Mouse (Mus musculus): ENCODE results near the gene Pidd1.

Pidd1 gene

DNA sequence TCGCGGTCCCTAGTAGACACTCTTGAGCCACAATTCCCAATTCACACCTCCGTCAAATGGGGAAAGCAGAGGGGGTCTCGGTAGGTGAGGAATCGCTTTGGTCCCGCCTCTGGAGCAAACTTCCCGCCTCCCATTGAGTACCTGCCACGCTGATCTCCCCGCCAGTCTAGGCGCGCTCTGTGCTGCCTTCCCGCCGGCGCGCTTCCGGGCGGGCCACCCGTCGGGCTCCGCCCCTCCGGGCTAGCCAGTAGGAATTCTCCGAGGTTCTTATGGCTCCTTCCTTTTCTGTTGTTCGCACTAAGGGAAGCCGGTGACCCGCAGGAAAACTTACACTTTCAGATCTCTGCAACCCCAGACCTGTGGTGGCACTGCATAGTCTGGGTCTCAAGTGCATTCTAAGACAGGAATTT is at the start of gene Pidd1:
Pidd1 (minus strand) TSS at position 198 of the 410 bp plus-strand sequence.
- DNase-seq = peak; percentile 20

DNA sequence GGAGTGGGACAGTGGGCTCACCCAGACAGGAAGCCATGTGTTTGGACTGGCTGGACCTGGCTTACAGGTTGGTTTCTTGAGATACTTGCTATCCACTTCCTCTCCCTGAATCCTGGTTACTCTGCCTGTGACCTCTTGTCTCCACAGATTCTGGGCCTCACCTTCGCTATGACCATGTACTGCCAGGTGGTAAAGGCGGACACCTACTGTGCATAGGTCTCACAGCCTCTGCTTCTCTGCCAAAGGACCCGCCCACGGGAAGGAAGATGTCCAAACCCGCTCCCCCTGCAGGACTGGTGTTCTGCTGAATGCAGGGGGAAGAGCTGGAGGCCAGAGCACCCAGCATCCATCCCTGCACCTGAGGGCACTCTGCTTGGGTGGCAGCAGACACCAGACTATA is 48.9 kb upstream of the Pidd1 start:
- no peak for DNase-seq

DNA sequence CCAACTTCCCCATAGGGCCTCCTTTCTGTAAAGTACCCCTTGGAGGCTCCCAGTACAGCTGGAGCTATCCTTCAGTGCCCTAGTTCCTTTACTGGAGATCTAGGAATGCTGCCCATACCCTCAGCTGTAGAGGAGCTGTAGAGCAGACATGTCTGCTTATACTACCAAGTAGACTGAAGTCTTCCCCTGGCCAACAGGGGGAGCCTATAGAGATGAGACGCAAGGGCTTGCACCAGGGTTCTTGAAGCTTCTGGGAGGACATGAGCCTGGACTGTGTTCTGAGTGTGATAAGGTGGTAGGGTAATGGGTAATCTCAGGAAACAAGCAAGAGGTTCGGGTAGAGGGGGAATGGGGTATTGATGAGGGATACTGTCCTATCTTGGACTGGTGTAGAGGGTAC is 47.3 kb upstream of the Pidd1 start:
- no peak for DNase-seq

DNA sequence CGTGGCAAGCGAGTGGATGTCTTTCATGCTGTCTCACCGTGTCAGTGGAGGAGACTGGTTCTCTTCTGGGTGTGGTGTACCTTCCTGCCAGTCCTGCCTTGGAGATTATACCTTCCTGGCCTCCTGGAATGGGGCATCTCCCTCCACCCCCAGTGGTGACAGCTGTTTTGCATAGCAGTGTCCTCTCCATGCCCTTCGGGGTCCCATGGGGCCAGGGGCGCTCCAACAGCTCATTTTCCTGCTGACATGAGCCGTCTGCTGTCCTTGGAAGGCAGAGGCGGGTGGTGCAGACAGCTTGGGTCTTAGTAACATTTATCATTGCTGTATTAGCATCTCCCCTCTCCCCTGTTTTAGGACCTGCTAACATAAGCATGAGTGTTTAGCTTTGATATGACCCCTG is 43.3 kb upstream of the Pidd1 start:
- no peak for DNase-seq

DNA sequence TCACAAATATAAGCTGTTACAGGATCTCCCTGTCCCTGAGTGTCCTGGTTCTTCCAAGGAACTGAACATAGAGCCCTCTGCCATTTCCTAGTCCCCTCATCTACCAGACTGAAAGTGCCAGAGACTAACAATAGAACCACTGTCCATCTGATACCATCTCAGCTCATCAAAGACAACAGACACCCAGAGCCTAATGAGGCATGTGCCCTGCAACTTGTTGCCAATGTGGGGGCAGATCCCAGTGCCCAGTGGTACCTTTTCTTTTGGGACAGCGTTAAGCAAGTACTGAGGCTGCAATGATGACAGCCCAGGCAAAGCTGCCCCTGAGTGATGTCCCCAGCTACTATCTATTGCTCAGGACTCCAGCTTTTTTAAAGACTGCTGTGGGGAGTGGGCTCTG is 42.4 kb upstream of the Pidd1 start:
- no peak for DNase-seq

DNA sequence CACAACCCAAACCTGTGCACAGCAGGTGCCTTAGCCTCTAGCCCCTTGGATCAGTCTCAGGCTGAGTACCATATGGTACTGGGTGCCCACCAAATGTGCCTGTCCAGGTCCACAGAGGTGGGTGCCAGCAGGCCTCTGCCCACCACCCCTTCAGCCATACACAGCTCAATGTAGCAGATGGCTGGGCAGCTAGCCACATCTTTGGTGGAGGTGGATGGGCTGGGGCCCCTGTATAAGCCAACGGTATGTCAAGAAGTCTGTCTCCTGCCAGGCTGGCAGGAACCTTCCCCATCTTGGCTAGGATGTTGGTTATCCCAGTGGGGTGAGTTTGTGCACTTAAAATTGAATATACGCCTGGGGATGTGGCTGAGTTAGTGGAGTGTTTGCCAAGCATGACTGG is 41.8 kb upstream of the Pidd1 start:
- DNase-seq = peak; percentile 96

DNA sequence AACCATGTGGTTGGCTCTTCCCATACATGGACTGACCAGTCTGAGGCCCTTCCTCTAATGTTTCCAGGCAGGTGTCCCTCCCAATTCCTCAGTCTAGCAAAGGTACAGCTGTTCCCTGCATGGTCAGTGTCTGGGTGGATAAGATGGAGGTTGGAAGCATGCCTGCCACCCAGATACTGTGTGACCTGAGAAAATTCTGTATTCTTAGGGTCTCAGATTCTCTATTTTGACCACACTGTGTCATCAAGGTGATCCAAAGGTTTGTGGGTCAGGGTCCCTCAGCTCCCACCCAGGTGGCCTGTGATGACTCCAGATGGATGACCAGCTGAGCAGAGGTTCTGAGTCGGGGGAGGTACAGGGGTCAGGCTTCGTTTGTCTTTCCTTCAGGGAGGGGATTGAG is 41.4 kb upstream of the Pidd1 start:
- DNase-seq = no peak

DNA sequence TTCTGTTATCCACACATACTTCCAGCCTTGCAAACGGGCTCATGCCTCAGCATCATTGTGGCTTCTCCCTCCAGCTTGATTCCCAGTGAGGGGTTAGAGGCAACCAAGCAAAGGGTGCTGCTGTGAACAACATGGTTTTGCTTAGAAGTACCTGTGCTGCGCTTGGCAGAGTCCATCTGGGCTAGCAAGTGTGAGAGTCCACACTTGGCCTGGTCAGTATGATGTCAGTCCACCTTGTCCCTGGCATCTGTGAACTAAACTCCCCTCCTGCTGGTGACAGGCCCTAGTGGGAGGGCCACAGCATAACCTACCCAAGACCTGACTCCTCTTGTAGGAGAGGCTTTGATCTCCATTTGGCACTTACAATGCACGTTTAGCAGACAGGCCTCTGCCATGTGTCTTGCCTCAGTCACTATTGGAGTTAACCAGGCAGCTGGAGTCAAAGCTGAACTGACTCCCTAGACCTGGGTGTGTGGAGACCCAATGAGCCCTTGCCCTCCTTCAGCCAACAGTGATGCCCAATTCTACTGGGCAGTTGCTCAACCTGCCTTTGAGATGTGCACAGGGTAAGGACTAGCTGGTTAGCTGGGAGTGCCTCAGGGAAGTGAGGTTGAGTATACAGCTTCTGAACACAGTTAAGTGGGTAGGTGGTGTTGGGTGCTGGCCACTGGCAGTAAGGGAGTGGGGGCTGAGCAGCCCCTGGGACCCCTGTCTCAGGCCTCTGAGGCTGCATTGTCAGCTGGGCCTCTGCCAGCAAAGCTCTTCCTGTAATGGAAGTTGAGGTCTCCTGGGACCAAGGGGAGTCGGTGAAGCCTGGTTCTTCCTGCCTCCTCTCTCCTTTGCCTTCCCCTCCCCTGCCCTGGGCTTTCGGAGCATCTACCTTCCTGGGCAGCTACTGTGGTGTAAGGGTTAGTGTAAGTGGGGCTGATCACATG is 40.6 kb upstream of the Pidd1 start:
- no peak for DNase-seq

DNA sequence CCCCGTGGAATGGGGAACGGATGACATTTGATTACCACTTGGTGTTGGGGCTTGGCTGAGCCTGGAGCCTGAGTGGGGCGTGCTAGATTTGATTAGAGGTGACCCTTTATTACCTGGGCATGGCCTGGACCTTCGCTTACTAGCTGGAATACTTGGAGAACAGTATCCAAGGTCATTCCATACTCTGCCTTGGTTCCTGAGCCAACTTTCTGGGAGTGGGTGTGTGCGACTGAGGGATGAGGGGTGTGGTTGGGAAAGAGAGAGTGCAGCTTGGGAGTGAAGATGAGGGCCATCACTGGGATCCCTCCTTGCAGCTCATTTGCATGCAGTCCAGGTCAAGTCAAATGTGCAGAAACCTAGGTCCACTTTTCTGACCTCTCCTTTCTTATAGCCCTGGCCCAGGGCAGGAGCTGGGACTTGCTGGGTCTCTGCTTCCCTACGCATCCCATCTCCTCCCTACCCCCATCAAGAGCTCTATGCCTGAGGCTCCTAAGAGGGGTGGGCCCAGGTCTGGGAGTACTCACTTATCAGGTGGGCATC is 39.4 kb upstream of the Pidd1 start:
- DNase-seq = no peak

DNA sequence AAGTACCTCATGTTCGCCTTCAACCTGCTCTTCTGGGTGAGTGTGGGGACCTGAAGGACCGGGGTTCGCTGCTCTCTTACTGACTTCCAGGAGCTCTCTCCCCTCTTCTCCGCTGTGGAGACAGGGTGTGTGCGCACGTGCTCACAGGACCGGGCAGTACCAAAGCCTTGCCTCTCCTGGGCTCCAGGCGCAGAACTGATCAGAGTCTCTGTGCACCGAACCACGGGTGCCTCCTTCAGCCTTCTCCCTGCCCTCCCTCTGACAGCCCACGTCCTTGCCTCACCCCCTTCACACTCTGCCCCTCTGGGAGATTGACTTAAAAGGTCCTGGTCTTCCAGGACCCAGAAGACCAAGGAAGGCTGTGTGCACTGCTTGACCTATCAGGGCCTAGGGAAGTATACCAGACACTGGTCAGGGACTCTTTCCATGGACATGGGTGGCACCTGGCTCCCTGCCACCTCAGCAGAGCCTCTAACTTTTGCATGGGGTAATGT is 38.8 kb upstream of the Pidd1 start:
- DNase-seq = no peak

DNA sequence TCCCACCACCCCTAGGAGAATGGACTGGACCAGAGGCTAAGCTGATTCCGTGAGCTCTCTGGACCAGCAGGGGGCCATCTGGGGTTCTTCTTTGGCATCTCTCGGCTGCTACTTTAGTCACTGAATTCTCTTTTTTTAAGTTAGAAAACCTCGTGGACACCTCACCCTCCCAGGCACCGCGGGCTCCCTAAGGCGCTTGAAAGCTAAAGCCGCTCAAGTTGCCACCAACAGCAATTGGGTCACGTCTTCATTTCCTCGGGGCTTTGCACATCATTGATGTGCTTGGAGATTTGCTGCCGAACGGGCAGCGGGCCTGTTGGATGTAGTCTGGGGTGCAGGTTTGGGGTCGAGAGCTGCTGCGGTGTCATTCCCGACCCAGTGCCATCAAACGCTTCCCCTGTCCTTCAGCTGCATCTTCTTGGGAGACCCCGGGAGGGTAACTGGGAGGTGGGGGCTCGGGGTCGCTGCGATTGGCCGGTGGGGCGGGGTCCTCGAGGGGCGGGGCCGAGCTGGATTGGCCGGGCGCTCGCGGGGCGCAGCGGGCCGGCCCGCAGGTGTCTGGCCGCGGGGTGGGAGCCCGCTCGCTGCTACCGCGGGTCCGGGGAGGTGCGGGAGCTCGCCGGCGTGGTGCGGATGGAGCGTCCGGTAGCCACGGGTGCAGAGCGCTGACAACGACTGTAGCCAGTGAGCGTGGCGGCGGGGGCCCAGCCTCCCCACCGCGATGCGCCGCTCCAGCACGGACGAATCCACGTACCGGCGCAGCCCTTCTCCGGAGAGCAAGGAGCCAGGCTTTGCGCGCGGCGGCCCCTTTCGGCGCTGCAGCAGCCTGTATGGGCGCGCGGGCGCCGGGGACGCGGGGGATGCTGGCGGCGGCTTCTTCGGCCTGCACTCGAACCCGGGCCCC is 37.9 kb upstream of the Pidd1 start:
- peak; percentile 70 for DNase-seq

DNA sequence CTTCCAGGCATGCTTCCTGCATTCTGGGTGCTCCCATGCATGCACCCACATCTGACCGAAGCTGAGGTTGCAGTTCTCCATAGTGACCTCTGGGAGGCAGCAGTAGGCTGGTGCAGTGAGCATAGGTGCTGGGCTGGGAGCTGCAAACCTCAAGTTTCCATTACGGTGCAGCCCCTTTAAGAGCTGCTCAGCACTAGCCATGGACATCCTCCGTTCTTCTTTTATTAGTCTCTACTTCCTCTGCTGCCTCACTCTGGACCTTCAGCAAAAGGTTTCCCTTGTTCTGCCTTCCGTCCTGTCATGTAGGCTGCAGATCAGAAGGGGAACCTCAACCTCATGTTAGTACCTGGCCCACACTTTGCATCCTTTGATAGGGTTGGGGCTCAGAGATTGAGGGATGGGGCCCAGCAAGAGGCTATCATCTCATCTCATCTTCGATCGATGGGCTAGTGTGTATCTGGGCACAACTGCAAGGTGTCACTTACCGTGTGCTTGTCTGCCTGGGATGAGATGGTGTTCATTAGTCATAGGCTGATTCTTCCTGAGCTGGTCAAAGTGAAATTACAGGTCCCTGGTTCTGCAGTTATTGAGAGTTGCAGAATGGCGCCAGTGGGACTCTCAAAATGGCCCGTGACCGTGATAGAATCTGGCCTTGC is 37.1 kb upstream of the Pidd1 start:
- DNase-seq = peak; percentile 84

DNA sequence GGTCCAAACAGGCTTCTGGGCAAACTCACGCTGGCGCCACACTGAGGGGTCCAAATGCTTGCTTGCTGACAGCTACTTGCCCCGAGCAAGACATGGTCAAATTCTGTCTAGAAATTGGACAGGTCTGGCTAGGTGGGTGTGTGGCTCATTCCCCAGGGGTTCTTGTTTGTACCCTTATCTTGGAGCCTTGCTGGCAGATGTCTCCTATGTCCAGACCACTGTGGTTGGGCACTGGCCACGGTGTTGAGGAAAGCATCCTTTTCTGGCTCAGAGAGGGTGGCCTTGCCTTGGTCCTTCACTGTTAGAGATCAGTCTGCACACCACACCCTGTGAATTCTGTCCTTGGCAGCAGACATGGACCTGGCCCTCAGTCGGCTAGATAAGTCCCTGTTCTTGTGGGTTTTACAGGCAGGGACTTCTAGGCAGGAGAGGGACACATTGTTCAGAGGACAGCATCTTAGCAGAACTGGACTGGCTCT is 34.5 kb upstream of the Pidd1 start:
- DNase-seq = no peak

DNA sequence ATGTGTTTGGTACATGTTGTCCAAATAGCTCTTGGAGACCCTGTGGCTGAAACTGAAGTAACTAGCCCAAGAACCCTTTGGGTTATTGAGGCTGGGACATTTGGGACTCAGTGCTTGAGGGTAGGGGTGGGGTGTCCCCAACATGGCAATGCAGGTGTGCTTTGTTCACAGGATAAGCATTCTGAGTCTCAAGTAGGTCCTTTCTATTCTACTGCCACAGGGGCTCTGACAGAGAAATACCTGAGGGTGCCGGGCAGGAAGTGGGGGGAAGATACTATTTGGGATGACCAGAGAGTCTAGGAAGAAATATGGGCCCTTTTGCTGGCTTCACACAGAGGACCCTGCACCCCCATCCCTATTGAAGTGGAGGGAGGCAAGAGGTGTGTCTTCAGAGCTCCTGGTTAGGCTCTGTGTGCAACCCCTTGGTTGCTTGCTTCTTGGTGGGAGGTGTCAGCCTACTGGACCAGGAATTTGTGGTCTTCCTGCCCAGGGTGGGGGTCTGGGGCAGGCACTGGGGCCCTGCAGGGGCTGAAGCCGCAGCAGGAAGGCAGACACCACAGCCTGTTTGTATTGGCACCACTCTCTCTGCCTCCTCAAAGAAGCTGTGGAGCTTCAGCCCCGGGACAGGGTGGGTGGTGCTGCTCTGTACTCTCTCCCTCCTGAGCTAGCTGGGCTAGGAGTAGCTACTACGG is 33.9 kb upstream of the Pidd1 start:
- no peak for DNase-seq

DNA sequence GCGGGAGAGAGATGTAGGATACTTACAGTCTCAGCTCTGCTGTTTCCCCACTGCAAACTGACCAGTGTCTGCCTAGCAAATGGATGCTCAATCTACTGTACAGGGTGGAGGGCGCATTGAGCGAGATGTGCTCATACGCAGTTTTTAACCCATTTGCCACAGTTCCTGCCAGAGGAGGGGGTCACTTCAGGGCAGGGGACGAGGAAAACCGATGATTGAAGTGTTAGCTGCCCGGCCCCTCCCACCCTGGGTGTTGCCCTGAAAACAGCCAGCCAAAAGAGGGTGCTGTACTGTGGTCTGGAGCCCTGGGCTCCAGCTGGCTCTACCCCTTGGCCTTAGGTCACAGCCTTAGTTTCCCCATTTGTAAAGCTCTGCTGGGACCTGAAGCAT is 33.2 kb upstream of the Pidd1 start:
- no peak for DNase-seq

DNA sequence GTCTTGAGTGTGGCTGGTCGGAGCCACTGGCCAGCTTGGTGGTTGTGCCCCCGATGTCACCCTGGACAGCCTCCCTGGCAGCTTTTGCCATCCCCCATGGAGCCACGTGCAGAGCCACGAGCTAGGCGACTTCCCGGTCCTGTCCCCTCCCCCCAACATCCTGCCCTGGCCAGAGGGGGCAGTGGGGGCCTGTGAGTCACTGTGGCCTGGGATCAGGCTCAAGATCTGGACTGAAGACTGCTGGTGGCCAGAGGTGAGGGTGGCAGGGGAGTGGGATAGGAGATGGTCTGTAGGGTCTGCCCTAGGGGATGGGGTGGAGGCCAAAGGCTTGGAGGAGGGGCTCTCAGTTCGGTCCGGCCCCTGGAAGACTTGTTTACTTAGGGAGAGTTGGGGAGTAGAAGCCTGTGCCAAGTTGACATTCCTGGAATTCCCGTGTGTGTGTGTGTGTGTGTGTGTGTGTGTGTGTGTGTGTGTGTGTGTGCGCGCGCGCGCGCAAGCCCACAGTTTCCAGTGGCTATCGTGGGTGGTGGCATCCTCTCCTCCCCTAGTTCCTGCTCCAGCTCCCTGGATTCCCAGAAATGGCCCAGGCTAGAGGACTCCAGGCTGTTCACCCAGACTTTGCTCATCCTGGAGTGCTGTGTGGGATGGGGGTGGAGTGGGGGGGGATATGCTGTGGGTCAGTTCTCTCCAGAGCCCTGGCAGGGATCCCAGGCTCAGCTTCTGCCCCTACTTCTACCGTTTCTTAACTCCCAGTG is 32.6 kb upstream of the Pidd1 start:
- peak; percentile 57 for DNase-seq

DNA sequence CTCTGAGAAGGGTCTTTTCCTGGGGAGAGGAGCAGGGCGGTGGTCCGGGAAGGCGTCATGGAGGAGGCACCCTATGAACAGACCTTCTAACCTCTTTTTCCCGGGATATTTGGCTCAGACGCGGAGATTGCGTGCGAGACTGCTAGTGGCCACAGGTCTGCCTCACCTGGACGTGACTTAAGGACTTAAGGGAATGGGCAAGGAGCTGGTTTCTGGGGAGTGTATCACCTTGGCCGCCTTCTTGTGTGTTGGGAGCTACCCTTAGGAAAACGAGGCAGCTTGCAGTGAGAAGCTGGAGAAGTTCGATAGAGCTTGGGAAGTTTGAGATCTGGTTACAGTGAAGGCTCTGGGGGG is 32.0 kb upstream of the Pidd1 start:
- DNase-seq = no peak

DNA sequence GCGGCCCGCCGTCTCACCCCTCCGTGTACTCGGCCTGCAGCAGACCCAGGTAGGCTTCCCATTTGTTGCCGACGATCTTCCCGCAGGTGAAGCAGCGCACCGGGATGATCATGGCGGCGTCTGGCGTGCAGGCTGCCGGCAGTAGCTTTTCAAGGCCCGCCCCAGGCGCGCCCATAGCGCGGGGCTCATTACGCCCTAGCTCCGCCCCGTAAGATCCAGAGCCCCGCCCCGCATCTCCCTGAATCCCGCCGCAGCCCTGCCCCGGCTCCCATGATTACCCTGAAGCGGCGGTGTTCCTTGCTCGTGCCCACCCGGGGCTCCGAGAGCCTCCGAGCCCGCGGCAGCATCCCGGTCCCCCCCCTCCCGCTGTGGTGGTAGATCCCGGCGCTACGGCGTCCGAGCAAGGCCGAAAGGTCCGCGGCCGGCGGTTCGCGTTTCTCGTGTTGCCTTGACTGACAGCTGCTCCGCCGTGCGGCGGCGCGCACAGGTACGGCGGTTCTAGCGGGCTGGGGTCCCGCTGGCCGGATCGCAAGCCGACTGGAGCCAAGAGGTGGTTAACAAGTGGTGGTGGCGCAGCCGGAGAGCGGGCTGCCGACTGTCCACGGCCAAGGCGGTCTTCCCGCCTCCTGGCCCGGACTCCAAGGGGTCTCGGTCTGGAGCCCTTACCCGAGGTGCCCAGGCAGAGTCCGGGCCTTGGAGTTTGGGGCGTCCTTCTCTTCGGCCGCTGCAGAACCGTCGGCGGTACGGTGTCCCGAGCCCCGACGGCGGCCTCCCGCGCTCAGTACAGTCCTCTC is 31.4 kb upstream of the Pidd1 start, which contains the start of the genes Polr2l and Tspan4:
Polr2l (minus strand) TSS at position 122 of the 794 bp plus-strand sequence.
Tspan4 (plus strand) TSS at position 230 of the 794 bp plus-strand sequence.
- DNase-seq = peak; percentile 85

DNA sequence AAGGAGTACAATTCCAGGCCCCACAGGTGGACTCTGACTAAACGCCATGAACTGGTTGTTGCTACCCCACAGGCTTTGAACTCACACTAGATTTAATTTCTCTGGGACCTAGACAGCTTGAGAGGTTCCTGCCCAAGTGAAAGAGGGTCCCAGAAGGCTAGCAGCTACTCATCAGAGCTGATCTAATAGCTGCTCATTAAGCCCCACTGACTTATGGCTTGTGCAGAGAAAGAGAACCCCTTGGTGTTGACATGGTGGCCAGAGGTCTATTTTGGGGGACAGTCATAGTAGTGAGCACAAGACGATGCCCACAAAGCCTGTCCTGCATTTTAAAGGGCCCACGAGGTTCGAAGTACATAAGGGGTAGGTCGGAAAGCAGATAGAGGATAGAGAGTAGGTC is 30.3 kb upstream of the Pidd1 start:
- no peak for DNase-seq

DNA sequence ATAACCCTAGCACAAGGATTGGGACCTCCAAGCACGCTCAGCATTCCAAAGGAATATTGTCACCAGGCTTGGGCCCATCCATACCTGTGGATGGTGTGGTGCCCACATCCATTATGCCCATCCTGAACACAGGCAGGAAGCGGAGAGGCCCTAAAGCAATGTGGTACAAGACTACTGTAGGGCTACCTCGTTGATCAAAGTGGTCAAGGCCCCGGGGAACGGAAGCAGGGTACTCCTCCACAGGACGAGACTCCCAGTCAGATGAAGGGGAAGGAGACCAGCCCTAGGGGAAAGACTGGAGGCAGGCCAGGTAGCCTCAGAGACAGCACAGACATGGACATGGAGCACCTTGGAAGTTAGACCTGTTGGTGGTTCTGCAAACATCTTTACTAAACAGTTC is 28.9 kb upstream of the Pidd1 start:
- DNase-seq = no peak

Measured in cerebellum, adult 11 months (tissue).